ENCODE assay signal across 9 mouse cellular contexts in the genomic region with DNA sequence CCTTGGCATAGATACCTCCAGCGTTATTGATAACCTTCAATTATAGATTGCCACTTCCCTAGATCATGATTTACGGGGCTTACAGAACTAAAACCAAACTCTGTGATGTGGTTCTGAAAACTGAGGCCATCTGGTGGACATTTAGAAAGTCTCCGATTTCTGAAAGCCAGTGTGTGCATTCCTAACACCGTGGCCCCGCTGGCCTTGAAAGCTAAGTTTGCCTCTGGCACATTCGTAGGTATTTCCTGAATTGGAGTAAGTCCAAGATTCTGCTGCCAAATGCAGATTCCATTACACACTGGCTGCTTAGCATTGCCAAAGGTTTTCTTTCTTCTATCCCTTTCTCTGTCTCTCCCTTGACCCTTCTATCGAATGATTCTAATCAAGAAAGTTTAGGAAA. TPM values are rescaled to one million over a fixed set of nuclear protein-coding genes. Genes with fewer than 3 reads are reported as not detected.
DNase-seq lines count a peak whose midpoint lies in the region; ATAC-seq and TF ChIP-seq lines count a peak whose summit lies in the region.
"Had no signal": no experiment of that assay in that cellular context is flagged by ENCODE, and none has a peak within 500 bp of the region (broad histone marks: within the 10 kb centered on the region; RNA-seq: fewer than 3 reads in every experiment).

No protein-coding gene starts in this region.

- TF ChIP-seq CTCF in thymus, adult 2 months (IDR thresholded peaks at IDR 0.05; ENCODE audit: borderline replicate concordance, control insufficient read depth, extremely low read depth, insufficient read depth, low read length, poor library complexity) = no peak

- H3K27me3 ChIP-seq in embryonic facial prominence, embryonic 10.5 days (replicated peaks; ENCODE audit: low read depth, poor library complexity, severe bottlenecking) = no peaks in the 10 kb centered on the region
- no peaks in the 10 kb centered on the region for H3K27me3 ChIP-seq in heart, embryonic 16.5 days (ENCODE audit: control insufficient read depth, insufficient read depth, low read length)
- H3K27me3 ChIP-seq in limb, embryonic 11.5 days (ENCODE audit: control insufficient read depth, insufficient read depth, low read length) = no peaks in the 10 kb centered on the region
- H3K27me3 ChIP-seq in splenic B cell, adult 2 months (ENCODE audit: control insufficient read depth, insufficient read depth, low read length, poor library complexity, severe bottlenecking) = no peaks in the 10 kb centered on the region; the same call in 1 of the 2 replicates
- no peaks in the 10 kb centered on the region for H3K27me3 ChIP-seq in thymus, adult 2 months (ENCODE audit: control insufficient read depth, insufficient read depth, low read length)
- H3K27me3 ChIP-seq: megakaryocyte, embryonic 14.5 days had no signal

- 18% methylated on average over 7 of the region's 7 CpGs for WGBS in embryonic facial prominence, embryonic 10.5 days
- WGBS in heart, embryonic 16.5 days = 6% methylated on average over 7 of the region's 7 CpGs
- WGBS in limb, embryonic 11.5 days = 24% methylated on average over 7 of the region's 7 CpGs
- 26% methylated on average over 7 of the region's 7 CpGs for WGBS in thymus, adult 2 months

- peak overlapping the region; percentile 34; the same call in 1 of the 2 replicates for H3K9ac ChIP-seq in heart, embryonic 16.5 days (ENCODE audit: low read length)
- H3K9ac ChIP-seq in limb, embryonic 11.5 days (ENCODE audit: low read length) = no peak overlapping the region

- ATAC-seq in heart, embryonic 16.5 days (replicated peaks; ENCODE audit: extremely low read depth, insufficient read depth, low FRiP score) = peak; percentile 62
- ATAC-seq in limb, embryonic 11.5 days (ENCODE audit: insufficient number of reproducible peaks, low FRiP score, low TSS enrichment, low read depth) = peak; percentile 17; the same call in 1 of the 2 replicates

- H3K36me3 ChIP-seq in embryonic facial prominence, embryonic 10.5 days (replicated peaks) = no peaks in the 10 kb centered on the region
- H3K36me3 ChIP-seq in heart, embryonic 16.5 days (ENCODE audit: control insufficient read depth, insufficient read depth) = no peaks in the 10 kb centered on the region
- H3K36me3 ChIP-seq in limb, embryonic 11.5 days (ENCODE audit: control insufficient read depth, insufficient read depth, low read length) = no peaks in the 10 kb centered on the region
- no peaks in the 10 kb centered on the region for H3K36me3 ChIP-seq in splenic B cell, adult 2 months (ENCODE audit: control insufficient read depth, insufficient read depth, low read length, poor library complexity, severe bottlenecking)
- no peaks in the 10 kb centered on the region for H3K36me3 ChIP-seq in thymus, adult 2 months (ENCODE audit: control insufficient read depth, insufficient read depth, low read length)

- no peak overlapping the region for H3K4me3 ChIP-seq in embryonic facial prominence, embryonic 10.5 days
- no peak overlapping the region for H3K4me3 ChIP-seq in heart, embryonic 16.5 days (ENCODE audit: low read length)
- no peak overlapping the region for H3K4me3 ChIP-seq in limb, embryonic 11.5 days (ENCODE audit: low read depth, low read length)
- H3K4me3 ChIP-seq in thymus, adult 2 months (ENCODE audit: control insufficient read depth, insufficient read depth, low read length) = no peak overlapping the region
- H3K4me3 ChIP-seq: megakaryocyte, embryonic 14.5 days had no signal

- no peaks in the 10 kb centered on the region for H3K9me3 ChIP-seq in embryonic facial prominence, embryonic 10.5 days
- H3K9me3 ChIP-seq in heart, embryonic 16.5 days (replicated peaks; ENCODE audit: control insufficient read depth, low read length) = no peaks in the 10 kb centered on the region
- H3K9me3 ChIP-seq in limb, embryonic 11.5 days (ENCODE audit: control insufficient read depth, low read length) = no peaks in the 10 kb centered on the region
- H3K9me3 ChIP-seq: megakaryocyte, embryonic 14.5 days had no signal

- DNase-seq in layer of hippocampus, adult 11-12 months (ENCODE audit: low spot score) = peak; percentile 23
- no peak for DNase-seq in layer of hippocampus, postnatal 36 days
- DNase-seq in ZHBTc4 (ENCODE audit: low read depth, low spot score) = peak; percentile 71
- DNase-seq in embryonic facial prominence, embryonic 10.5 days (ENCODE audit: low spot score) = peak; percentile 74
- DNase-seq in limb, embryonic 11.5 days (ENCODE audit: low spot score) = peak; percentile 70
- DNase-seq in splenic B cell, adult 2 months (ENCODE audit: low read depth, low spot score) = peak; percentile 20
- no peak for DNase-seq in thymus, adult 2 months

- peak overlapping the region; percentile 24; the same call in 1 of the 2 replicates for H3K4me2 ChIP-seq in heart, embryonic 16.5 days (ENCODE audit: low read depth, low read length)
- H3K4me2 ChIP-seq in limb, embryonic 11.5 days (ENCODE audit: low read depth, severe bottlenecking) = no peak overlapping the region

- peaks cover 44% of the 10 kb centered on the region for H3K4me1 ChIP-seq in embryonic facial prominence, embryonic 10.5 days
- peaks cover 28% of the 10 kb centered on the region for H3K4me1 ChIP-seq in heart, embryonic 16.5 days (ENCODE audit: control insufficient read depth, insufficient read depth, low read length)
- H3K4me1 ChIP-seq in limb, embryonic 11.5 days (ENCODE audit: control insufficient read depth, insufficient read depth, low read length) = peaks cover 5% of the 10 kb centered on the region
- H3K4me1 ChIP-seq in thymus, adult 2 months (replicated peaks; ENCODE audit: control insufficient read depth, insufficient read depth, low read length) = no peaks in the 10 kb centered on the region
- H3K4me1 ChIP-seq: megakaryocyte, embryonic 14.5 days had no signal

- no peak for TF ChIP-seq POLR2A in thymus, adult 2 months (IDR thresholded peaks at IDR 0.05; ENCODE audit: control insufficient read depth, extremely low read depth, insufficient read depth, low read length, poor library complexity)

- peak overlapping the region; percentile 78 for H3K27ac ChIP-seq in embryonic facial prominence, embryonic 10.5 days (replicated peaks)
- peak overlapping the region; percentile 92 for H3K27ac ChIP-seq in heart, embryonic 16.5 days (ENCODE audit: low read length)
- H3K27ac ChIP-seq in limb, embryonic 11.5 days (replicated peaks; ENCODE audit: low read depth, low read length) = no peak overlapping the region
- H3K27ac ChIP-seq in thymus, adult 2 months (ENCODE audit: control insufficient read depth, insufficient read depth, low read length) = no peak overlapping the region

RNA-seq across cellular contexts. Expression of a gene that starts 55.7 kb away (rescaled TPM):
- total RNA-seq in layer of hippocampus, postnatal 36 days (2021) = 10 to 100 TPM; 38.8 to 41.2 TPM
- polyA plus RNA-seq in embryonic facial prominence, embryonic 10.5 days (2016; fragmentation: Nextera tagmentation; extraction: Ambion mirVana) = 260 and 265 TPM in 2 replicates
- polyA plus RNA-seq in heart, embryonic 16.5 days (2015; fragmentation: Nextera tagmentation; extraction: Ambion mirVana) = 148 and 153 TPM in 2 replicates
- polyA plus RNA-seq in limb, embryonic 11.5 days (2014; fragmentation: Nextera tagmentation; extraction: Ambion mirVana) = 359 and 371 TPM in 2 replicates
- polyA plus RNA-seq in thymus, adult 2 months (2012; rRNA removed) = 146 and 233 TPM in 2 replicates

Comparison
In these comparisons a context has a peak if more than half of its experiments do, and no peak if none do; other contexts are left out.
1. DNase-seq: peak in layer of hippocampus, adult 11-12 months (single experiment), ZHBTc4 (single experiment), embryonic facial prominence, embryonic 10.5 days (single experiment), limb, embryonic 11.5 days (single experiment) and splenic B cell, adult 2 months (single experiment); none in layer of hippocampus, postnatal 36 days (0 of 2) and thymus, adult 2 months (single experiment).
2. H3K27ac ChIP-seq: peak in embryonic facial prominence, embryonic 10.5 days (single experiment) and heart, embryonic 16.5 days (single experiment); none in limb, embryonic 11.5 days (single experiment) and thymus, adult 2 months (single experiment).